Mouse (Mus musculus) myocyte (in vitro differentiated cells): ENCODE measurements around the gene Gpc5. TPM values are rescaled to one million over a fixed set of nuclear protein-coding genes. Genes with fewer than 3 reads are reported as not detected.

Source experiments
- H3K27me3 ChIP-seq: one replicate; pipeline ENCODE4 v1.6.1; 2011; ENCODE audit not compliant: control insufficient read depth, insufficient read depth, insufficient read length
- H3K36me3 ChIP-seq: one replicate; pipeline ENCODE4 v1.6.1; 2011; ENCODE audit not compliant: control insufficient read depth, insufficient read depth
- H3K4me2 ChIP-seq: one replicate; pipeline ENCODE4 v1.6.1; 2011; ENCODE audit warnings: low read depth, control low read depth
- H3K4me3 ChIP-seq: one replicate; pipeline ENCODE4 v1.5.1; 2011; ENCODE audit warnings: mild to moderate bottlenecking, control low read depth, moderate library complexity
- H3K79me2 ChIP-seq: one replicate; pipeline ENCODE4 v1.6.1; 2011; ENCODE audit not compliant: control insufficient read depth, insufficient read depth
- H3ac ChIP-seq: one replicate; pipeline ENCODE4 v1.6.1; 2011; ENCODE audit not compliant: control insufficient read depth, insufficient read length
- CEBPB ChIP-seq: IDR thresholded peaks from 2 replicates; pipeline ENCODE4 v1.6.1; 2011; ENCODE audit warnings: mild to moderate bottlenecking, moderate library complexity; ENCODE audit not compliant: poor library complexity, insufficient read depth, severe bottlenecking
- E2F4 ChIP-seq: IDR thresholded peaks from one replicate; pipeline ENCODE4 v1.6.1; 2011; ENCODE audit warnings: mild to moderate bottlenecking, control low read depth, moderate library complexity; ENCODE audit not compliant: insufficient read depth
- MAX ChIP-seq: IDR thresholded peaks from one replicate; pipeline ENCODE4 v1.6.1; 2011; ENCODE audit warnings: low read depth, mild to moderate bottlenecking, control low read depth
- MYOD1 ChIP-seq, 3 experiments: IDR thresholded peaks; one replicate each; pipeline ENCODE4 v1.6.1; 2011; ENCODE audit warnings: control low read depth in 2 of 3, low read depth in 2 of 3, mild to moderate bottlenecking in 2 of 3, moderate library complexity in 1 of 3; ENCODE audit not compliant: insufficient read length in 2 of 3, control insufficient read depth in 1 of 3
- MYOG ChIP-seq, 3 experiments: IDR thresholded peaks; one replicate each; pipeline ENCODE4 v1.6.1; 2011; ENCODE audit warnings: control low read depth in 2 of 3, low read depth in 2 of 3, mild to moderate bottlenecking in 2 of 3; ENCODE audit not compliant: insufficient read length in 2 of 3, control insufficient read depth in 1 of 3, insufficient read depth in 1 of 3
- POLR2A ChIP-seq: IDR thresholded peaks from one replicate; pipeline ENCODE4 v1.6.1; 2011; ENCODE audit warnings: low read depth, mild to moderate bottlenecking, control low read depth, moderate library complexity; ENCODE audit not compliant: insufficient read length
- POLR2AphosphoS2 ChIP-seq: IDR thresholded peaks from one replicate; pipeline ENCODE4 v1.6.1; 2011; ENCODE audit warnings: low read depth, control low read depth; ENCODE audit not compliant: insufficient read length
- REST ChIP-seq: IDR thresholded peaks from one replicate; pipeline ENCODE4 v1.6.1; 2011; ENCODE audit warnings: mild to moderate bottlenecking, control low read depth, moderate library complexity; ENCODE audit not compliant: insufficient read depth, insufficient read length
- SRF ChIP-seq: IDR thresholded peaks from one replicate; pipeline ENCODE4 v1.6.1; 2011; ENCODE audit warnings: low read depth; ENCODE audit not compliant: control insufficient read depth, insufficient read length
- TCF12 ChIP-seq: IDR thresholded peaks from one replicate; pipeline ENCODE4 v1.6.1; 2011; ENCODE audit warnings: mild to moderate bottlenecking, control low read depth; ENCODE audit not compliant: poor library complexity, insufficient read depth, severe bottlenecking
- TCF3 ChIP-seq: IDR thresholded peaks from one replicate; pipeline ENCODE4 v1.6.1; 2011; ENCODE audit warnings: low read depth, control low read depth; ENCODE audit not compliant: insufficient read length
- USF1 ChIP-seq: IDR thresholded peaks from one replicate; pipeline ENCODE4 v1.6.1; 2011; ENCODE audit warnings: low read depth, mild to moderate bottlenecking, control low read depth, moderate library complexity
- polyA plus RNA-seq: library from polyadenylated mRNA; unstranded; fragments of >200 nt; fragmentation: generic; extraction: Trizol; gene quantifications from one replicate; pipeline ENCODE4 v1.2.1, GENCODE M21; 2012; ENCODE audit warnings: missing spikeins

Gpc5 gene
- polyA plus RNA-seq, 1 experiment: not detected

- Histone ChIP-seq H3K27me3 (no peaks in the 10 kb centered on the region), H3K4me3 (no peak overlapping the region), H3K36me3 (no peaks in the 10 kb centered on the region), H3ac (no peak overlapping the region), H3K4me2 (no peak overlapping the region), H3K79me2 (no peaks in the 10 kb centered on the region)
- no peak for TF ChIP-seq CEBPB
- TF ChIP-seq E2F4: no peak
- TF ChIP-seq SRF: no peak
- TF ChIP-seq POLR2AphosphoS2: no peak
- no peak for TF ChIP-seq POLR2A
- TF ChIP-seq TCF3: no peak
- no peak for TF ChIP-seq TCF12
- TF ChIP-seq MYOD1 (IDR thresholded peaks at IDR 0.05; ENCODE audit: control insufficient read depth in 1 of 3, insufficient read length in 2 of 3, low read depth in 2 of 3): no peak
- no peak for TF ChIP-seq REST
- TF ChIP-seq MYOG (IDR thresholded peaks at IDR 0.05; ENCODE audit: control insufficient read depth in 1 of 3, insufficient read depth in 1 of 3, insufficient read length in 2 of 3, low read depth in 2 of 3): no peak
- TF ChIP-seq USF1: no peak
- no peak for TF ChIP-seq MAX
These were observed 1225.5 kb downstream of the Gpc5 start for GRCm38 (mm10) chr14:116317491-116317890.

- H3K4me2 ChIP-seq: no peak overlapping the region
- no peaks in the 10 kb centered on the region for H3K36me3 ChIP-seq
- no peaks in the 10 kb centered on the region for H3K27me3 ChIP-seq
- no peaks in the 10 kb centered on the region for H3K79me2 ChIP-seq
- H3K4me3 ChIP-seq: no peak overlapping the region
- no peak overlapping the region for H3ac ChIP-seq
- no peak for TF ChIP-seq CEBPB
- no peak for TF ChIP-seq USF1
- TF ChIP-seq MYOD1 (IDR thresholded peaks at IDR 0.05; ENCODE audit: control insufficient read depth in 1 of 3, insufficient read length in 2 of 3, low read depth in 2 of 3): no peak
- TF ChIP-seq SRF: no peak
- TF ChIP-seq TCF3: no peak
- TF ChIP-seq TCF12: no peak
- no peak for TF ChIP-seq E2F4
- no peak for TF ChIP-seq MAX
- TF ChIP-seq POLR2AphosphoS2: no peak
- TF ChIP-seq REST: no peak
- no peak for TF ChIP-seq POLR2A
- TF ChIP-seq MYOG (IDR thresholded peaks at IDR 0.05; ENCODE audit: control insufficient read depth in 1 of 3, insufficient read depth in 1 of 3, insufficient read length in 2 of 3, low read depth in 2 of 3): no peak
These were observed 1244.2 kb downstream of the Gpc5 start for GRCm38 (mm10) chr14:116336182-116336581.

- Histone ChIP-seq H3K27me3 (no peaks in the 10 kb centered on the region), H3K36me3 (no peaks in the 10 kb centered on the region), H3ac (no peak overlapping the region), H3K79me2 (no peaks in the 10 kb centered on the region), H3K4me2 (no peak overlapping the region), H3K4me3 (no peak overlapping the region)
- no peak for TF ChIP-seq SRF
- no peak for TF ChIP-seq USF1
- no peak for TF ChIP-seq MAX
- no peak for TF ChIP-seq MYOG (IDR thresholded peaks at IDR 0.05; ENCODE audit: control insufficient read depth in 1 of 3, insufficient read depth in 1 of 3, insufficient read length in 2 of 3, low read depth in 2 of 3)
- TF ChIP-seq REST: no peak
- TF ChIP-seq E2F4: no peak
- TF ChIP-seq MYOD1 (IDR thresholded peaks at IDR 0.05; ENCODE audit: control insufficient read depth in 1 of 3, insufficient read length in 2 of 3, low read depth in 2 of 3): no peak
- TF ChIP-seq CEBPB: no peak
- no peak for TF ChIP-seq POLR2AphosphoS2
These were observed 1246.4 kb downstream of the Gpc5 start for GRCm38 (mm10) chr14:116338395-116338794.

- Histone ChIP-seq H3K4me2 (no peak overlapping the region), H3ac (no peak overlapping the region), H3K79me2 (no peaks in the 10 kb centered on the region), H3K4me3 (no peak overlapping the region), H3K36me3 (no peaks in the 10 kb centered on the region), H3K27me3 (no peaks in the 10 kb centered on the region)
- no peak for TF ChIP-seq E2F4
- no peak for TF ChIP-seq POLR2AphosphoS2
- no peak for TF ChIP-seq TCF12
- TF ChIP-seq MYOD1 (IDR thresholded peaks at IDR 0.05; ENCODE audit: control insufficient read depth in 1 of 3, insufficient read length in 2 of 3, low read depth in 2 of 3): no peak
- TF ChIP-seq CEBPB: no peak
- TF ChIP-seq MYOG (IDR thresholded peaks at IDR 0.05; ENCODE audit: control insufficient read depth in 1 of 3, insufficient read depth in 1 of 3, insufficient read length in 2 of 3, low read depth in 2 of 3): no peak
- no peak for TF ChIP-seq POLR2A
- no peak for TF ChIP-seq TCF3
- TF ChIP-seq USF1: no peak
- TF ChIP-seq MAX: no peak
- no peak for TF ChIP-seq SRF
- no peak for TF ChIP-seq REST
These were observed 1256.5 kb downstream of the Gpc5 start for GRCm38 (mm10) chr14:116348560-116348959.
